Mouse (Mus musculus): ENCODE results near the gene Mmp15.
"Not testable (repeated sequence)": the region's sequence is repeated elsewhere in the genome, so short reads cannot be mapped to it uniquely, and the experiment has no call there.

Mmp15 gene

GRCm38 (mm10) chr8:95377101-95377500, 25.0 kb downstream of the Mmp15 start:
- DNase-seq (ENCODE audit: low read depth, low spot score), result no peak

DNA sequence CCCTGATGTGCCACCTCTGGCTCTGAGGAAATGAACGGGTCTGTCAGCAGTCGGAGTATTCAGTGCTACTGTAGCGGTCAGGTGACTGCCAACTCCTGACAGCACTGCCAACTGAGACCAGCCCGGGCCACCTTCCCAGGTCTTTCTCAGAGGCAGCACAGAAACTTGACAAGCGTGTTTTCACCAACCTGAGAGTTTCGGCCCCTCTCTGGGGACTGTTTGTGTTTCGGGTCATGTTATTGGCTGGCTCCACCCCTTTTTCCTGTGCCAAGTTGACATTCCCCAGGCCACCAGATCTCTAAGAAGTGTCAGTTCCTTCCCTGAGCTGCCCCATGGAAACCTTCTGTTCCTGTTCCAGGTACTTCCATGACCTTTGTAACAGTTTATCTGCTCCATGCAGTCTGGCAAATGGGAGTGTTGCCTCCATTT, 25.8 kb downstream of the Mmp15 start:
- DNase-seq (ENCODE audit: low read depth, low spot score), result peak; percentile 29

- not testable (repeated sequence) for DNase-seq (ENCODE audit: low read depth, low spot score)
These were observed 26.9 kb downstream of the Mmp15 start for GRCm38 (mm10) chr8:95378928-95379327.

DNA sequence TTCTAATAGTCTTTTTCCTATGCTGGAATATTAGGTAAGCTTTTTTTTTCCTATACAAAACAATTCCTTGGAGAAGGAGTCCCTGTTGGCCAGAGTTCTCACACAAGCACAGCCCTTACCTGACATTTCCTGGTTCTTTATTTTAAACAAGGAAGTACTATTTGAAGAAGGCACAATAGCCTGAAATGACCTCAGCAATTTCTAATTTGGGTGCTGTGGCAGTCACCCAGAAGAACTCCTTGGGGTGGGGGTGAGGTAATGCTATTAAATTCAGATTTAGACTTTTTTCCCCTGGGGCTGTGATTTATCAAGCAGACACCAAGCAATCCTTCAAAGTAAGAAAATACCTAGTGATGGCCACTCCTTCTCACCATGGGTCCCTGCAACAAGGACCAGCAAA, 28.9 kb downstream of the Mmp15 start:
- no peak for DNase-seq (ENCODE audit: low read depth, low spot score)

DNA sequence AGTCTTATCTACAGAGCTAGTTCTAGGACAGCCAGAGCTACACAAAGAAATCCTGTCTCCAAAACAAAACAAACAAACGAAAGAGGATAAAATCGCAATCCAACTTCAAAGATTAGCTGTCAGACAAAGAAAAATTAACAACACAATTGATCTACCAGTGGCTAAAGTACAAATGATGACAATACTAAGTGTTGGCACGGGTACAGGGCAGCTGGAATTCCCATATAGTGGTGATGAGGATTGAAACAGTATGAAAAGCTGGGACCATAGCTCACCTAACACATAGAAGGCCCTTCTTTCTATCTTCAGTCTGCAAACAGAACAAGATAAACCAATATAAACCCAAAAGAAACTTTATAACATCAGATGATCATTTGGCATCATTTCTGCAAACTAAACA, 29.5 kb downstream of the Mmp15 start:
- DNase-seq (ENCODE audit: low read depth, low spot score), result no peak

DNA sequence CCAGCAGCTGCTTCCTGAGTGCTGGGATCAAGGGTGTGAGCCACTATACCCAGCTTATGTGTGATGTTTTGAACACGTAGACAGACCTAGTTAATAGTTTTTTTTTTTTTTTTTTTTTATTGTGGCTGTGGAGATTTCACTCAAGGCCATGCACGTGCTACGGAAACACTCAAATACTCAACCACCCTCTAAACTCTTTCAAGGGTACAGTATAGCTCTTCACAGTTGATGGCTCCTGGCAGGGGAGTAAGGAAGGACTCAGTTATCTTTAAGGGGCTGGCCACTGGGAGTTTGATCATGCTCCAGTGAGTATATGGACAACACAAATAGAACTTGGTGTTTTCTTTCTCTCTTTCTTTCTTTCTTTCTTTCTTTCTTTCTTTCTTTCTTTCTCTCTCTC, 32.4 kb downstream of the Mmp15 start:
- DNase-seq (ENCODE audit: low read depth, low spot score), result no peak

DNA sequence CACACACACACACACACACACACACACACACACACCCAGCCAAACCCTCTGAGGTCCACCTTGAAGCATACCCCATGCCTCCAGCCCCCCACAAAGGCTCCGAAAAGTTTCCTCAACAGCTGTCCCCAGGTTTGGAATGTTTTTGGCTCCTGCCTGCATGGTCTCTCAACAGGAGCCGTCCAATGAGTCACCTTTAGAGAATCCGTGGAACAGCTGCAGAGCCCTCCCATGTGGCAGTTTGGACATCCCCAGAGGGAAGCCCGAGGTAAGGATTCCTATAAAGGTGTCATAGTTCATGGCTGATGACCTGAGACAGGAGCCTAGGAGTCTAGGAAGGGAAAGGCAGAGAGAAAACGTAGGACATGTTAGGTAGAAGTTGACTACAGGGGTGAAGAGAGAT, 34.0 kb downstream of the Mmp15 start:
- DNase-seq (ENCODE audit: low read depth, low spot score), result no peak

- DNase-seq (ENCODE audit: low read depth, low spot score), result no peak
These were observed 35.2 kb downstream of the Mmp15 start for GRCm38 (mm10) chr8:95387221-95387620.

DNA sequence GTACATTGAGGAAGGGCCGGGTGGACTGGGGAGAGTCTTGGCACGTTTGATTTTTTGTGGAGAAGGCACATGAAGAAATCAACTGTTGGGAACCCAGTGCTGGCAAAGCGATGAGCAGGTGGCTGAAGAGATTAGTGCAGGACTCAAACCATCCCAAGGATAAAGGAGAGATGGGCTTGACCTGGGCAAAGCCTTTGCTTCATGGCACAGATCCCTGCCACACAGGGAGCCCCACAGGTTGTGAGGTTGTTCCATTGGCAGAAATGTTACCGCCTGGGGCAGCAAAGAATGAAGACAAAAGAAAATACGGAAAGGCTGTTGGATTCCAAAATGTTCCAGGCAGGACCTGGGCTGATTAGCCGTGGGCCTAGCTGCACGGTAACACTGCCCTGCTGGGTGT, 35.9 kb downstream of the Mmp15 start:
- DNase-seq (ENCODE audit: low read depth, low spot score), result no peak

- DNase-seq (ENCODE audit: low read depth, low spot score), result no peak
These were observed 38.2 kb downstream of the Mmp15 start for GRCm38 (mm10) chr8:95390312-95390711.

- DNase-seq (ENCODE audit: low read depth, low spot score), result no peak
These were observed 39.0 kb downstream of the Mmp15 start for GRCm38 (mm10) chr8:95391101-95391500.

DNA sequence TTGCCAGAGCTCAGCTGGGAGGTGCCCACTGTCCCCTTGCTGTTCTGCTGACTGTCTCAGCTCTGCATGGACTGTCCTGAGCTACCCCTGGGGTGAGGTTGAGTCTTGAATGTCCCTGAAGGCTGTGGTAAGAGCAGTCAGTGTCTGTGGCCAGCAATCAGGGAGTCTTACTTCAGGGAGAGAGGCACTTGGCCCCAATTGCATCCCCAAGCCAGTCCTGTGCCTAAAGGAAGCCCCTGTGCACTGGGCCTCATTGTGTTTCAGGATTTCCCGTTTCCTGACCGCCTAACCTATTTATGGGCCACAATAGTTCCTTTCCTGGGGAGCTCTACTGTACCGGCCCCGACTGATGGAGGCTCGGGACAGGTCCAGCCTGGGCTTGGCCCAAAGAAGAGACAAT, 40.5 kb downstream of the Mmp15 start:
- no peak for DNase-seq (ENCODE audit: low read depth, low spot score)

GRCm38 (mm10) chr8:95395186-95395918, 43.3 kb downstream of the Mmp15 start:
- DNase-seq (ENCODE audit: low read depth, low spot score), result no peak

GRCm38 (mm10) chr8:95396752-95397151, 44.7 kb downstream of the Mmp15 start:
- no peak for DNase-seq (ENCODE audit: low read depth, low spot score)

DNA sequence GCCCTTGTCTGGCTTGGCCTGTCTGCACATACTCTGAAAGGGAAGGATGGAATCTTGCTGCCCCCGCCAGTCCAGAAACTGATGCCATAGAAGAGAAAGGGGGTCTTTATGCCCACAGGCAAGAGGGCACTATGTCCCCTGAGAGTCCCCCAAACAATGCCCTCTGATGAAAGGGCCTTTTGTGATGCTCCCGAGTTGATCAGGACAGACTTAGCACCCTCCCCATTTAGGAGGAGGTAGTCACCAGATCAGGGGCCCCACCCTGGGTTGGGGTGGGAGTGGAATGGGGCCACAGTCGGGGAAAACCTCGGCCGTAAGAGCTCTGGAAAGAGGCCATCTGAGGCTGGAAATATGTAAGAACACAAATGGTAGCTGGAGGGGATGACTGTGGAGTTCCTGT, 45.1 kb downstream of the Mmp15 start:
- DNase-seq (ENCODE audit: low read depth, low spot score), result no peak

DNA sequence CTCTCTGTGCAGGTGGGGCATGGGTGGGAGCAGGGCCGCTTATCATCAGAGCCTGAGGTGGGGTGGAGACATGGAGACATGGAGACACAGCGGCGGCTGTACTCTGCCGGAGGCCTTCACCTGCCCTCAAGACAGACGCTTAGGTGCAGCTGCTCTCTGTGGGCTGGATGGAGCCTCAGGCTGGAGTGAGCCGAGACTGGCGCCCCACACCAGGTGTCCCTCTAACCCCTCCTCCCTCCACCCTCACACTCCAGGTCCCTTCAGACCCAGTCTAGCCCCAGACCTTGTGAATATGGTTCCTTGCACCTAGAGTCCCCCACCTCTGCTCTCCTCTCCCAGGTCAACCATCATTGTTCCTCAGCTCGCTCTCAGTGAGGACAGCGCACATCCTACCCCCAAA, 47.1 kb downstream of the Mmp15 start:
- no peak for DNase-seq (ENCODE audit: low read depth, low spot score)

DNA sequence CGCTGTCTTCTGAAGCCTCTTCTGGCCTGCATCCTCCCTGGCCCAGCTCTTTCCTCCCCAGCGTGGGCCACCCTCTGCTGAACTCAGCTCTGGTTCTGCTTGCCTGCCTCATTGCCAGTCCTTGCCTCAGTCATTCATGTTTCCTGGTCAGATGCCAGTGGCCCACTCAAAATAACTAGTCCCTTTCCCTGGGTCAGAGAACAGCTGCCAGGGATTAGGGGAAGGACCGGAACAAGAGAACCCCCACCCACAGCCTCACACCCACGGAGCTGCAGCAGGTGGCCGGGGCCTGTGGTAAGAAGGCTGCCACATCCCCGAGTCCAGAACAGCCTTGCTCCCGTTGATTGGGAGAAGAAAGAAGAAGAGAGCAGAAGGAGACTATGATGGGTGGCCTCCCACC, 49.0 kb downstream of the Mmp15 start:
- DNase-seq (ENCODE audit: low read depth, low spot score), result no peak

DNA sequence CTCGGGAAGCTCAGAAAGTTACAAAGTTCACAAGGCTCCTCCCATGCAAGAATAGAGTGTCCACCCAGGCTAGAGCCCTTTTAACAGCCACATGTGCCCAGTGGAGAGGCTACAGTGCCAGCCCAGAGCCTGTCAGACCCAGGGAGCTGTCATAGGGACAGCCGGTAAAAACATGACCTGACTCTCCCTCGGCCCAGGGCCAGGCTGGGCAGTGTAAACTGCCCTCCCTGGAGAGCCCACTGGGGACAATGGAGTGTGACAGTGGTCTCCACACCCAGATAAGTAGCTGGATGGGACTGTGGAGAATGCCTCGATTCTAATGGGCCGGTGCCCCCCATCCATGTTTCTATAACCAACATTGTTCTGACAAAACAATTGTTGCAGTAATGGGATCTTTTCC, 57.5 kb downstream of the Mmp15 start:
- DNase-seq (ENCODE audit: low read depth, low spot score), result no peak

DNA sequence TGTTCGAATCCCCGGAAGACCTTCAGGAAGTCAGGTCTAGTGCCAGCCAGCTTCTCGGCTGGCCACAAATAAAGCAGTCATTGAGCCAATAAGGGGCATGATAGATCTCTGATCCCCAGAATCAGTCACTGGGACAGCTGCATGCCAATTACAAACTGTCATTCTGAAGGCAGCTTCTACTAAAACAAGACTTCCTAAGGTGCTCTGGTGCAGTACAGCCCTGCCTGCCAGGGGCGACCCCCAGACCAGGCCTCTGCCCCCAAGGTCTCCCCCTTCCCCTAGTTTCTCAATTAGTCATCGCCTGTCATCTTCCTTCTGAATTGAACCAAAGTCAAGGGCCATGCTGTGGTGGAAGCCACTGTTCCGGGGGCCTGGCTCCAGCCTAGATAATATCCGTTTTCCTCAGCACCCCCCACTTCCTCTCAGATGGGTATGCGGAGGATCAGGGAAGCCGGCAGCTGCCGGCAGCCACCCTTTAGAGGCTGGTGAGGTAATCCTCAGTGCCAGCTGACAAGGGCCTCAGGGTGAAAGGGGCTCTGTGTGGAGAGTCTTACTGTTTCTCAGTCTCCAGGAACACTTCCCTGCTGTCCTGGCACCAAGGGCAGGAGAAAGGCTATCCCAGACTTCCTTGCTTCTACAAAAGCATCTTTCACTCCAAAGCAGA, 59.4 kb downstream of the Mmp15 start:
- no peak for DNase-seq (ENCODE audit: low read depth, low spot score)

DNA sequence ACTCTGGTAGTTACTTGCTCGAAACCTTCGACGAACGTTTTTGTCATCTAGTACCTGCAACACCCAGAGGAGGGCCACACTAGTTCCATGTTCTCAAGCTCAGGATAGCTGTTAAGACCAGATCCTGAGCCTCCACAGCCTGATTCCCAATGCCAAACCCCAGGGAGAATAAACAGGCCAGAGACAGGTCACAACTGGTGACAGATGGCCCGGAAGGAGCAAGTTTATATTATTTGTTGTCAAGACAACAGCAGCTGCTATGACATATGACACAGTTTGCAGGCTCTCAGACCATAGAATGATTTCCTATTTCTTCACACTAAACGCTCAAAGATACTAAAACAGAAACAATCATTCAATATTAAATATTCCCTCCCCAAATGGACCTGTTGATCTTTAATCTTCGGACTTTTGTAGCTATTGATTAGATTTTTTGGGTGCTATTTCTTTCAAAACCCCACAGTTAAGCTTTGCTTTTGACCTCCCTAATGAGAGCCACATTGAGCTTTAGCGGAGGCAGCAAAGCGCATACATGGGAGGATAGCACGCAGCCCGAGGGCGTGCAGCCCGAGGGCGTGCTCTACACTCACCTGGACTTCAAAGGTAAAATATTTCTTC, 70.2 kb downstream of the Mmp15 start:
- no peak for DNase-seq (ENCODE audit: low read depth, low spot score)
